In genomic region chr10:93897043-93897646, GRCm38 (mm10) we compare ENCODE assay signal across 8 mouse cellular contexts. TPM values are rescaled to one million over a fixed set of nuclear protein-coding genes. Genes with fewer than 3 reads are reported as not detected.
DNase-seq lines count a peak whose midpoint lies in the region; ATAC-seq and TF ChIP-seq lines count a peak whose summit lies in the region.

Metap2 (minus strand) TSS chr10:93897093.

- no peaks in the 10 kb centered on the region for H3K4me1 ChIP-seq in spleen, adult 2 months (ENCODE audit: control insufficient read depth, insufficient read depth, insufficient read length)
- H3K4me1 ChIP-seq in embryonic fibroblast, embryonic 13.5 days (ENCODE audit: control insufficient read depth, insufficient read depth, low read length) = no peaks in the 10 kb centered on the region
- H3K4me1 ChIP-seq in limb, embryonic 11.5 days (ENCODE audit: control insufficient read depth, insufficient read depth, low read length) = no peaks in the 10 kb centered on the region

- 74% methylated on average over 7 of the region's 7 CpGs for WGBS in spleen, adult 2 months
- 76% methylated on average over 7 of the region's 7 CpGs for WGBS in limb, embryonic 11.5 days

- DNase-seq in spleen, adult 2 months (ENCODE audit: low read depth in 1 of 2, low spot score in 2 of 2) = no peak
- no peak for DNase-seq in spleen, adult 18-20 months
- no peak for DNase-seq in heart, postnatal 10 days
- no peak for DNase-seq in limb, embryonic 11.5 days (ENCODE audit: low spot score)
- no peak for DNase-seq in right cerebral cortex, postnatal 10 days (ENCODE audit: low spot score in 2 of 2)

- no peak for ATAC-seq in limb, embryonic 11.5 days (ENCODE audit: insufficient number of reproducible peaks, low FRiP score, low TSS enrichment, low read depth)
- no peak for ATAC-seq in neutrophil, adult 5-6 weeks (ENCODE audit: extremely low read depth, insufficient number of reproducible peaks, low FRiP score, poor library complexity, severe bottlenecking)
- ATAC-seq in frontal cortex, adult (ENCODE audit: low TSS enrichment) = no peak

- intact Hi-C loops in heart, postnatal 10 days (cut with DNase I) = no loop called here

- H3K36me3 ChIP-seq in spleen, adult 2 months (ENCODE audit: control insufficient read depth, insufficient read depth, low read length) = no peaks in the 10 kb centered on the region
- H3K36me3 ChIP-seq in limb, embryonic 11.5 days (ENCODE audit: control insufficient read depth, insufficient read depth, low read length) = no peaks in the 10 kb centered on the region

- no peak for TF ChIP-seq CTCF in spleen, adult 2 months (IDR thresholded peaks at IDR 0.05; ENCODE audit: extremely low read depth, insufficient read depth, insufficient read length, insufficient replicate concordance)
- TF ChIP-seq CTCF in embryonic fibroblast, embryonic 13.5 days (IDR thresholded peaks at IDR 0.05; ENCODE audit: borderline replicate concordance, insufficient read depth, low read length) = no peak

- H3K4me2 ChIP-seq in limb, embryonic 11.5 days (ENCODE audit: low read depth, severe bottlenecking) = no peak within 1 kb of the TSS

- no peaks in the 10 kb centered on the region for H3K9me3 ChIP-seq in limb, embryonic 11.5 days (ENCODE audit: control insufficient read depth, low read length)

- H3K9ac ChIP-seq in limb, embryonic 11.5 days (ENCODE audit: low read length) = no peak within 1 kb of the TSS

- no peak for TF ChIP-seq POLR2A in spleen, adult 2 months (IDR thresholded peaks at IDR 0.05; ENCODE audit: low read depth, low read length)
- TF ChIP-seq POLR2A in embryonic fibroblast, embryonic 13.5 days (IDR thresholded peaks at IDR 0.05; ENCODE audit: low read depth, low read length) = no peak

- H3K4me3 ChIP-seq in spleen, adult 2 months (ENCODE audit: extremely low read depth, insufficient read depth, insufficient read length) = no peak within 1 kb of the TSS
- no peak within 1 kb of the TSS for H3K4me3 ChIP-seq in embryonic fibroblast, embryonic 13.5 days (ENCODE audit: insufficient read depth, low read length)
- no peak within 1 kb of the TSS for H3K4me3 ChIP-seq in limb, embryonic 11.5 days (ENCODE audit: low read depth, low read length)

- H3K27me3 ChIP-seq in spleen, adult 2 months (ENCODE audit: control insufficient read depth, insufficient read depth, low read length) = no peaks in the 10 kb centered on the region; the same call in 1 of the 2 replicates
- no peaks in the 10 kb centered on the region for H3K27me3 ChIP-seq in limb, embryonic 11.5 days (ENCODE audit: control insufficient read depth, insufficient read depth, low read length)

- no peak within 1 kb of the TSS for H3K27ac ChIP-seq in spleen, adult 2 months (ENCODE audit: insufficient read depth, low read length)
- H3K27ac ChIP-seq in embryonic fibroblast, embryonic 13.5 days (ENCODE audit: insufficient read depth, low read length) = no peak within 1 kb of the TSS
- H3K27ac ChIP-seq in limb, embryonic 11.5 days (replicated peaks; ENCODE audit: low read depth, low read length) = no peak within 1 kb of the TSS

RNA-seq across cellular contexts. Expression of gene Metap2, which starts in this region (rescaled TPM):
- 28.2 and 37.8 TPM in 2 replicates for polyA plus RNA-seq in spleen, adult 2 months (2012; rRNA removed)
- polyA plus RNA-seq in embryonic fibroblast, embryonic 13.5 days (2011; ENCODE audit: insufficient read length, low read depth, missing spikeins) = 252 and 265 TPM in 2 replicates
- 100 to 1,000 TPM; 150 to 156 TPM for total RNA-seq in heart, postnatal 10 days (2021)
- 263 and 275 TPM in 2 replicates for polyA plus RNA-seq in limb, embryonic 11.5 days (2014; fragmentation: Nextera tagmentation; extraction: Ambion mirVana)
- total RNA-seq in neutrophil, adult 5-6 weeks (2017) = 85.2 and 87.3 TPM in 2 replicates
